Mouse (Mus musculus) kidney, postnatal 36 days (tissue): ENCODE data around the gene Slc33a1.

Experiments
- DNase-seq, 2 experiments: peaks; one replicate each; pipeline ENCODE4 v3.0.0; 2021 to 2022; ENCODE audit warnings: mixed read lengths in 2 of 2

The Slc33a1 gene

GRCm38 (mm10) chr3:63964100-63964921 lies at the start of gene Slc33a1:
TSS of gene Slc33a1 (minus strand) at chr3:63964768.
- peak; percentile 99 to 100 for DNase-seq

GRCm38 (mm10) chr3:63988722-63989440 lies 24.3 kb upstream of the Slc33a1 start:
- DNase-seq, result no peak

GRCm38 (mm10) chr3:63986656-63987055 lies 22.1 kb upstream of the Slc33a1 start:
- DNase-seq, result no peak

- DNase-seq, result no peak
These were observed 13.3 kb upstream of the Slc33a1 start for GRCm38 (mm10) chr3:63977895-63978294.

GRCm38 (mm10) chr3:63975955-63976908 lies 11.7 kb upstream of the Slc33a1 start, which contains the start of gene Gmps:
TSS of gene Gmps (plus strand) at chr3:63976106.
- peak; percentile 95 to 97 for DNase-seq

GRCm38 (mm10) chr3:63965929-63966328 lies 1.4 kb upstream of the Slc33a1 start:
- no peak for DNase-seq

GRCm38 (mm10) chr3:63964922-63965249 lies 318 bp upstream of the Slc33a1 start:
- DNase-seq, result no peak

- DNase-seq, result peak; percentile 50 to 51
These were observed 1.0 kb downstream of the Slc33a1 start for GRCm38 (mm10) chr3:63963421-63964099.

- no peak for DNase-seq
These were observed 14.7 kb downstream of the Slc33a1 start for GRCm38 (mm10) chr3:63949837-63950236.

GRCm38 (mm10) chr3:63941204-63941850 lies 23.2 kb downstream of the Slc33a1 start:
- no peak for DNase-seq

- DNase-seq, result peak in 1 of 2 experiments; percentile 39
These were observed 25.6 kb downstream of the Slc33a1 start for GRCm38 (mm10) chr3:63938928-63939327.

- DNase-seq, result peak; percentile 90 to 96
These were observed 35.4 kb downstream of the Slc33a1 start, which contains the start of gene E130311K13Rik for GRCm38 (mm10) chr3:63928878-63929859. TSS of gene E130311K13Rik (minus strand) at chr3:63929472.

GRCm38 (mm10) chr3:63919634-63920033 lies 44.9 kb downstream of the Slc33a1 start:
- peak; percentile 24 to 70 for DNase-seq

- DNase-seq, result no peak
These were observed 54.3 kb downstream of the Slc33a1 start for GRCm38 (mm10) chr3:63910301-63910700.

- peak; percentile 28 to 66 for DNase-seq
These were observed 59.3 kb downstream of the Slc33a1 start for GRCm38 (mm10) chr3:63905241-63905640.

- DNase-seq, result peak in 1 of 2 experiments; percentile 34
These were observed 60.4 kb downstream of the Slc33a1 start for GRCm38 (mm10) chr3:63904157-63904556.

- peak; percentile 23 to 25 for DNase-seq
These were observed 64.5 kb downstream of the Slc33a1 start for GRCm38 (mm10) chr3:63900021-63900571.

- peak; percentile 64 to 78 for DNase-seq
These were observed 65.3 kb downstream of the Slc33a1 start, which contains the start of gene Plch1 for GRCm38 (mm10) chr3:63899309-63899695. TSS of gene Plch1 (minus strand) at chr3:63899472.

GRCm38 (mm10) chr3:63898581-63899308 lies 65.8 kb downstream of the Slc33a1 start:
- DNase-seq, result peak; percentile 91 to 94
